Mouse (Mus musculus) cerebellum, postnatal 14 days (tissue): ENCODE measurements around the gene Mad1l1.
A peak's percentile ranks its signal among the peaks of the same experiment; 100 is the strongest.

Source experiments
- DNase-seq, 2 experiments: peaks; one replicate each; pipeline ENCODE4 v3.0.0; 2021; ENCODE audit warnings: mixed read lengths in 2 of 2

Gene Mad1l1

GRCm38 (mm10) chr5:140324058-140324457, 2.7 kb upstream of the Mad1l1 start:
- DNase-seq, result no peak

- DNase-seq, result no peak
These were observed 614 bp upstream of the Mad1l1 start for GRCm38 (mm10) chr5:140321756-140322575.

- peak; percentile 26 to 44 for DNase-seq
These were observed 4.6 kb downstream of the Mad1l1 start for GRCm38 (mm10) chr5:140316716-140317115.

- no peak for DNase-seq
These were observed 13.8 kb downstream of the Mad1l1 start for GRCm38 (mm10) chr5:140307602-140308001.

GRCm38 (mm10) chr5:140306016-140306415, 15.3 kb downstream of the Mad1l1 start:
- peak in 1 of 2 experiments; percentile 26 for DNase-seq

- no peak for DNase-seq
These were observed 23.1 kb downstream of the Mad1l1 start for GRCm38 (mm10) chr5:140298291-140298690.

GRCm38 (mm10) chr5:140292152-140292551, 29.2 kb downstream of the Mad1l1 start:
- peak; percentile 79 to 81 for DNase-seq

- no peak for DNase-seq
These were observed 32.2 kb downstream of the Mad1l1 start for GRCm38 (mm10) chr5:140289161-140289560.

- DNase-seq, result peak; percentile 18 to 39
These were observed 33.1 kb downstream of the Mad1l1 start for GRCm38 (mm10) chr5:140288287-140288686.

GRCm38 (mm10) chr5:140284761-140285160, 36.6 kb downstream of the Mad1l1 start:
- DNase-seq, result peak; percentile 23 to 26

GRCm38 (mm10) chr5:140284011-140284410, 37.3 kb downstream of the Mad1l1 start:
- DNase-seq, result peak; percentile 20

GRCm38 (mm10) chr5:140282900-140283299, 38.5 kb downstream of the Mad1l1 start:
- no peak for DNase-seq

GRCm38 (mm10) chr5:140282376-140282775, 39.0 kb downstream of the Mad1l1 start:
- DNase-seq, result peak; percentile 71 to 75

- no peak for DNase-seq
These were observed 41.1 kb downstream of the Mad1l1 start for GRCm38 (mm10) chr5:140280205-140280604.

GRCm38 (mm10) chr5:140276779-140277178, 44.6 kb downstream of the Mad1l1 start:
- no peak for DNase-seq

- no peak for DNase-seq
These were observed 50.2 kb downstream of the Mad1l1 start for GRCm38 (mm10) chr5:140270976-140271685.

- DNase-seq, result no peak
These were observed 53.0 kb downstream of the Mad1l1 start for GRCm38 (mm10) chr5:140268396-140268795.

GRCm38 (mm10) chr5:140267061-140267460, 54.3 kb downstream of the Mad1l1 start:
- no peak for DNase-seq

GRCm38 (mm10) chr5:140264825-140265575, 56.4 kb downstream of the Mad1l1 start:
- DNase-seq, result no peak

GRCm38 (mm10) chr5:140263754-140264749, 57.3 kb downstream of the Mad1l1 start:
- no peak for DNase-seq

GRCm38 (mm10) chr5:140262401-140262800, 59.0 kb downstream of the Mad1l1 start:
- no peak for DNase-seq

GRCm38 (mm10) chr5:140261313-140261712, 60.0 kb downstream of the Mad1l1 start:
- DNase-seq, result no peak
